Mouse (Mus musculus) kidney, adult 9 months (tissue): ENCODE results near the gene Tlr11.

Experiments
- DNase-seq: peaks from one replicate; pipeline ENCODE4 v3.0.0; 2022

Tlr11 gene

DNA sequence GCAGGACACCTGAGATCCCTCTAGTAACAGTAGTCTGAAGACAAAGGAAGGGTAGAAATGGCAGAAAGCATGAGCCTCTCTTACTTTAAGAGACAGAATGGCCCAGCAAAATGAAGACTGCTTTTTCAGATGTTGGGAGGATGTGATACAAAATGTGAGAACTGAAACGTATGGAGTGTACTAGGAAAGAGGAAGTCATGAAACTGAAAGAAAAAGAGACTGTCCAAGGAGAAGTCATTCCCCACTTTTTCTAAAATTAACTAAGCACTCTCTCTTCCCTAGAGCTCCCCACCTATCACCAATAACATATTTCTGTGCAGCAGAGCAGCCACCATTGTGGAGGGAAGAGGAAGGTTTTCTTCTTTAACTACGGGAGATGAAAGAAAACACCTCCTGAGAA, at the start of gene Tlr11:
Tlr11 (plus strand) TSS at position 322 of the 400 bp plus-strand sequence.
- no peak for DNase-seq

DNA sequence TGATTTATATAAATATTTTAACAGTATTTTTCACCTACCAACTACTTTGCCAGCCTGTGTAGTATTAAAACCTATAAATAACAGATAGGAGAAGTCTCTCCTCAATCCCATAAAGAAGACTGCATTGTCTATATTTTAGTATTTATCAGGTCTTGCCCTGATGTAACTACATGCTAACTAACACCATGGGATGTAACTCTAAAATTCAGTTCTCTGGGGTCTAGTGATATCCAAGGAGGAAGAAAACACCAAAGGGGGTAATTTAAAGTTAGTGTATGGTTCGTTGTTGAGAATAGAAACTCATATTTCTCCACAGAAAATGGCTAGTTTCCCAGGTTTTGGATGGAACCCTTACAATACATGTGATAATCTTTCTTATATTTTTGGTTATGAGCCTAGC, 31.1 kb upstream of the Tlr11 start, which contains the start of gene Olfr734:
Olfr734 (minus strand) TSS at position 101 of the 400 bp plus-strand sequence.
- DNase-seq, result no peak

DNA sequence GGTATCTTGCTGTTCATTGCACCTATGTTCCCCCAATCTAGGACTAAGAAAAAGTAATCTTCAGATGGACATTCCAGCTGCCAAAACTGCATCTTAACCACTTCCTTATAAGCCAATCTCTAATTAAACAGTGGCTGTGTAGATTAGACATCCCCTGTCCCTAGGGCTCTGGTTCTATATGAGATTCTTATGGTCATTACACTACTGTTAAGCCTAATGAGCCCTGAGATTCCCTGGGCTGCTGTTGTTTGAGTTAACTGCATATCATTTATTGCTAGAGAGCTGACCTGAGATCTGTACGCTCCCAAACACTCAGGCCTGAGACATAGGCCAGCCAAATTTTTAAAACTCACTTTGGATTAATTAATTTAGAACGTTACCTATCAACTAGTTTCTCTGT, 8.9 kb upstream of the Tlr11 start, which contains the start of gene Olfr735:
Olfr735 (minus strand) TSS at position 77 of the 400 bp plus-strand sequence.
- no peak for DNase-seq

DNA sequence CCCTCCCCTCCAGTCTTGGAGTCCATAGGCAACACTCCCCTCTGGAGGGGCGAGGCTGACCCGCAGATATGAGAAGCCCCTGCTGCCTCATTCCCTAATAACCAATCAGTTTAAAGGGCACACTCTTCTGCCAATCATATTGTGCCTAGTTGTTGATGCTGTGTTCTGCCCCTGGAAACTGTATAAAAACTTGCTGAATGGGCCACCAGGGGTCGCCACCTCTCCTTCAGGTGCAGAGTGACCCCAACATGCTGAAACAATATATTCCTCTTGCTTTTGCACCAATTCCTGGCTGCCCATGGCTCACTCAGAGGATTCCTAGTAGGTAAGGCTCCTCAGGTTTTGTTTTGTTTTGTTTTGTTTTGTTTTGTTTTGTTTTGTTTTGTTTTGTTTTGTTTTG, 5.3 kb upstream of the Tlr11 start:
- DNase-seq, result peak; percentile 29

DNA sequence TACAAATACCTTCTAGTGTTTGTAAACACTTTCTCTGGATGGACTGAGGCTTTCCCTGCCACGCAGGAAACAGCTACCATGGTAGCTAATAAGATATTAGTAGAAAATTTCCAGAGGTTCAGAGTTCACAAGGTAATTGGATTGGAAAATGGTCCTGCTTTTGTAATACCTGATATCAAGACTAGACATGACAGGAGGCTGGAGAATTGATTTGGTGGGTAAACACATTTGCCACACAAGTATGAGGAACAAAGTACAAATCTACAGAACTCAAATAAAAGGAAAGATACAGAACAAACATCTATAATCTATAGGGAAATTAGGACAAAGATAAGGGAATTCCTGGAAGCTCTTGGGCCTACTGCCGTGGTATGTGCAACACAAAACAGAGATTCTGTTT, 989 bp upstream of the Tlr11 start:
- DNase-seq, result no peak

DNA sequence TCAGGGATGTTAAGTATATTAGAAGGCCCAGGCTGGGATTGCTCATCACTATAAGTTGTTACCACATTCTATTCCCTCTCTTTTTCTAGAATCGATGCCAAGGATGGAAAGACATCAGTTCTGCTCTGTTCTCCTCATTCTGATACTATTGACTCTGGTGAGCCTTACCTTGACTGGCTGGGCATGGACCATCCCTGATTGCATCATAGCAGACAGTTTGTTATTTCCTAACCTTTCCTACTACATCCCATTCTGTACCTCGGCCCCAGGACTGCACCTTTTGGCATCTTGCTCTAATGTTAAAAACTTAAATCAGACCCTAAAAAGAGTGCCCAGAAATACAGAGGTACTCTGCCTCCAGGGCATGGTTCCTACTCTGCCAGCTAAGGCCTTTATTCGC, 2.8 kb downstream of the Tlr11 start:
- DNase-seq, result no peak

DNA sequence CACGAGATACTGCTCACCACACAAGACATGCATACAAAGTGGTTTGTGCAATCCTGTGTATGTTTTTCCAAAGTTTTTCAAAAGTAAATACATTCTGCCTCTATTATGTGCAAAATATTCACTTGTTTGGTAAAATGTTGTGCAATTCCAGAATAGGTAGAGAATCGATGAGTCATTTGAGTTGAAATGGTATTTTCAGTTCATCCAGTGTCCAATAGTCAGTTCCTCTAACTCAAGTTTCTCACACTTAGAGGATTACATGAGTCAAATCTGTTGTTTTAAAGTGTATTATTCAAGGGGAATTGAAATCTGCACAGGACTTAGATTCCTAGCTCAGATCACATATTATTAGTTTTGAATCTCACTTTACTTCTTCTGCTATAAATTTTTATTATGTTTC, 5.8 kb downstream of the Tlr11 start:
- no peak for DNase-seq

DNA sequence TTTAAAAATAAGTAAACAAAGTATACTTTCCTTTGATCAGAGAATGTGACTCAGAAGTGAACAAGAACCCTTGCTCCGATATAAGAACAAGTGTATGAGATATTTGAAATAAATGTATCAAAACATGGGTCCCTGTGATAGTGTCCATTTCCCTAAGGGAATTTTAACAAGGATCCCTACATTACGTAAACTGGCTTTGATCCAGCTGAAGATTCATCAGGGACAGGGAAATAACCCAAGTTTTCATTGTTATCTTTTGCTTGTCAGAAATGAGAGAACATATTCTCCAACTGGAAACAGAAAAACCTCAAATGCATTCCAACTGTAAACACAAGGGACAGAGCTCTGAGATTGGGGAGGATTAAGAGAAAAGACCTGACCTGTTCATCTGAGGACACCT, 23.1 kb downstream of the Tlr11 start, which contains the start of gene Olfr736:
Olfr736 (plus strand) TSS at position 301 of the 400 bp plus-strand sequence.
- DNase-seq, result no peak

DNA sequence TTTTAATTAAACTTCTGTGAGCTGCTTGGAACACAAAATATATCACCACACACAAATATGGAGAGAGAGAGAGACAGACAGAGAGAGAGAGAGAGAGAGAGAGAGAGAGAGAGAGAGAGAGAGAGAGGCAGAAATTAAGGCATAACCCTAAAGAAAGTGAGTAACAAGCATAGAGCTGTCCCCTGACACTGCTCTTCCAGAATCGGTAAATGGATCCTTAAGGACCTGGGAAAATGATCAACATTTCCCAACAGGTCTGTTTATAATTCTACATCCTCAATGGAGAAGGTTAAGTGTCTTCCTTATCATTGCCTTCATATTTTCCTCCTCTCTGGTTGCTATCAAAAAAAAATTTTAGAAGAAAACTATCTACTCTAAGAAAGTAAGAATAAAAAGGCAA, 49.6 kb downstream of the Tlr11 start, which contains the start of gene Olfr738:
Olfr738 (plus strand) TSS at position 301 of the 400 bp plus-strand sequence.
- DNase-seq, result no peak
